Mouse (Mus musculus) layer of hippocampus, postnatal 36 days (tissue): ENCODE data around the gene Idua. TPM values are rescaled to one million over a fixed set of nuclear protein-coding genes. Genes with fewer than 3 reads are reported as not detected.

Experiments used
- DNase-seq, 2 experiments: peaks; one replicate each; pipeline ENCODE4 v3.0.0; 2022
- total RNA-seq, 2 experiments: library from RNA; stranded (reverse); gene quantifications; 2 replicates each; pipeline ENCODE4 v1.2.3; 2021

The Idua gene
- total RNA-seq, 2 experiments from 2014 or later = 13.9 to 16.0 TPM

DNA sequence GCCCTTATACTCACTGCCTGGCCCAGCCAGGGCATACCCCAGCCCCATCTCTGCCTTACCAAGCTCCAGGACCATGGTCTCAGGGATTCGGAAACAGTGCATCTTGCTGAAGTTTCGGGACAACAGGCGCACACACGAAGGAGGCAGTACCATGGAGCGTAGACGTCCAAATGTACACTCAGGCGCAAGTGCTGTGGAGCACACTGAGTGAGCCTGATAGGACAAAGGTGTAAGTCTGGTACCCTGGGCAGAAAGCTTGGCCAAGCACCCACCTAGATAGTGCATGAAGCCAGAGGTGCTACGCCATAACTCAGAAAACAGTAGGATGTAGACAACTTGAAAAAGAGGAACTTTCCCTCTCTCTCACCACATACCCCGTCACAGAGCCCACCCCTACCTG, 4.8 kb upstream of the Idua start:
- peak in 1 of 2 experiments; percentile 2 for DNase-seq

DNA sequence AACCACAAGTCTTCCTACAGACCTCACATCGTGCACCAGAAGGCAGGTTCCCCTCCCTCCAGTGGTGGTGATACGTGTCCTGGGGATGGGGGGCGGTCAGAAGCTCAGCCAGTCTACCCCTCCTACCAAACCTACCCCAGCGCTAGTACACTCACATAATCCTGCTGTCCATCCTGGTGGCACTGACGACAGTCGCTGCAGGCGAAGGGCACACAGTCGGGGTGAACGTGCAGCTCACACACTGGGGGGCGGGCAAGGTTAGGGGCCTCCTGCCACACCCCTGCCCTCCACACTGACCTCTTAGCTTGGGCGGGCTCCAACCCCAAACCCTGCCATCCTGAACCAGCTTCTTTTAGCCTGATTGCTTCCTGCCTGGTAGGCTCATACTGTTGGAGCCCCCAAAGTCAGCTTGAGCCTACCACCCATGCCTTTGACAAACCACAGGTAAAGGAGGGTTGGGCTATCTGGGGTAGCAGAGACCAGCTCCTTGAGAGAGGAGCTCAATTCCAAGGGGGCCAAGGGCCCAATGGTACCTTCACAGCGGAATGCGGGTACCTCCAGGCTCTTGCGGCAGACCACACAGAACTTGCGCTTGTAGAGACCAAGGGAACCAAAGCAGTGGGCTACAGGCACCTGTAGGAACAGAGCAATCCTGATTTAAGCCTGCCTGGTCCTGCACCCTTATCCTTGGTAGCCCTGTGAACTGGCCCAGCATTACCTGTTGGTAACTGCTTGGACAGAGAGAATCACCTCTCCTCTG, 4.1 kb upstream of the Idua start:
- peak in 1 of 2 experiments; percentile 4 for DNase-seq

DNA sequence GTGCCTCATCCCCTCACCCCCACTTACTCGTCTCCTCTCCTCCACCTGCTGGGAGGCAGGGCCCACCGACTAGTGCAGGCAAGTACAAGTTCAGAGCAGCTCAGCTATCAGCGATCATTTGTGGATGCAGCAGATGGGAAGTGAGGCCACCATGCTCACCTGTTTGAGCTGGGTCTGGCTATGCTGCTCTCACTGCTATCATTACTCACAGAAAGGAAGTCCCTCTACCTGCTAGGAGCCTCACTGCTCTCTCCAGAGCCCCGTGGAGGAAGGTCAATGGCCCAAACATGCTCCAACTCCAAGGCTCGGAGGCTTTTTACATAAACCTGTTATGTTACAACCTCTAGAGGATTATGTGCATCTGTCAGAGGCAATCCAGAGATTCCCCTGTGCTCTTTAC, 2.7 kb upstream of the Idua start:
- no peak for DNase-seq

DNA sequence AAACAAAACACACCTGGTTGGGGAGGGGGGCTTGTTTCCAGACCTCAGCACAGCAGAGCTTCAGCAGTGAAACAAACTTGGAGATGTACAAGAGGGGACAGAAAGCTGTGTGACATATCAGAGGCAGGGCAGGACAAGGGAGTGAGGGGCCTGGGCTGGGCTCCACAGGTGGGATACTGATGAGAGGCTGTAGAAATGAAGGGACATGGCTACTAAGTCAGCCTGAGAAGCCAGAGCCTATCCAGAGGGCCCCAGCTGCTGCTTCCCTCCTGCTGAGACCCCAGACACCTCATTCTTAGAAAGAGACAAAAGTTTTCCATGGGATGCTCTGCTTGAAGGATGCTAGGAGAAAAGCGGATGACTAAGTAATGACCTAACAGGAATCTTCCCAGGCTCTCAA, 1.5 kb upstream of the Idua start:
- peak in 1 of 2 experiments; percentile 1 for DNase-seq

DNA sequence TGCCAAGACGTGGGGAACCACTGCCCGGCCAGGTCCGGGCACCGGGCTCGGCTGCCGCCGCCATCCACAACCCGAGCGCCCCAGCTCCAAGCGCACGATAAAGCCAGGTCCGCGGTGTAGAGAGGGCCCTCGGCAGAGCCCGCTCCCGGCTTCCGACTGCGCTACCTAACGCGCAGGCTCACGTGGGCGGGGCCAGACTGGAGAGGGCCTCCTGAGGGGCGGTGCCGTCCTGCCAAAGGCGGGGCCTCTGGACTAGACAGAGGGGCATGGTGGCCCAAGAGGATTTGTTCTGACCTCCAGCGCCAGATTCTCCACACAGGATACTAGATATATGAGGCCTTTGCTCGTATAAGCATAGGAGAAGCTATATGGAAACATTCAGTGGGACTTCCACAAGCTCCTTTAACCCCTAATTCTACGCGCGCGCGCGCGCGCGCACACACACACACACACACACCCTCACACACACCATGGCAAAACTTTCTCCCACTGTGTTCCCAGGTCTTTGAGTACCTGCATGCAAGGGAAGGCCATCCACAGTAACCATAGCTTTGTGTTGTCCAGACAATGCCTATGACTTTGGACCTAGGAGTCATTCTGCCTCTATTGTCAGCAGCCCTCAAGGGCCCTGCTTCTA, 619 bp downstream of the Idua start:
- DNase-seq = peak; percentile 89 to 90

DNA sequence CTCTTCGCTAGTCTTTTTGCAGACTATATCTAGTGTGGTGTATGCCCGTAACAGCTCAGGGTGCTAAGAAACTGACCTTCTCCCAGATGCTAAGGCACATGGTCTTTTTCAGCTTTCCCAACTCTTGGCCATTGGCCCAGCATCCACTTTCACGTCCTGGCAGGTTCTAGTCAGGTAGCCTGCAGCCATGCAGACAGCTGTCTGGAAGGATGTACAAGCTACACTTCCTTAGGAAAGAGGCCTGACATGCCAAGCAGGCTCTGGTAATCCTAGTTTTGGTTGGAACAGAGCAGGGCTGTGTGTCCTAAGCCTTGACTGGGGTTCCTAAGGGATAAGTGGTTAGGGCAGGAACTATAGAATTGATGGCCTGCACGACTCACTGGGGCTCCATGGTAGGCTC, 2.6 kb downstream of the Idua start:
- no peak for DNase-seq

DNA sequence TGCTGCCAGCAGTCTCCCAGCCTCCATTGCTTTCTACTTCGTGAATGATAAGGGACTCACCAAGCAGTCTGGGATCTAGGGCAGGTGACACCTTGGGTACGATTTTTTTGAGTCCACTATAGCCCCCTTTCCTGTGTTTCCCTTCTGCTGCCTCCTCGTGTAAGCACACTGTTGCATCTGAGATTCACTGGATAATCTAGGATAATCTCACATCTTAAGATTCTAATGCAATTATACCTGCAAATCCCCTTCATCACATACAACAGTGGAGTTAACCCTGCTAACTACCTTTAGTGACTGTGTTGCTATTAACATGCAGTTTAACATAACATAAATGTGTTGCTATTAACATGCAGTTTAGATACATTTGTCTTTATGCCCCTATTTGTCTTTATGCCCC, 4.9 kb downstream of the Idua start:
- DNase-seq = no peak

DNA sequence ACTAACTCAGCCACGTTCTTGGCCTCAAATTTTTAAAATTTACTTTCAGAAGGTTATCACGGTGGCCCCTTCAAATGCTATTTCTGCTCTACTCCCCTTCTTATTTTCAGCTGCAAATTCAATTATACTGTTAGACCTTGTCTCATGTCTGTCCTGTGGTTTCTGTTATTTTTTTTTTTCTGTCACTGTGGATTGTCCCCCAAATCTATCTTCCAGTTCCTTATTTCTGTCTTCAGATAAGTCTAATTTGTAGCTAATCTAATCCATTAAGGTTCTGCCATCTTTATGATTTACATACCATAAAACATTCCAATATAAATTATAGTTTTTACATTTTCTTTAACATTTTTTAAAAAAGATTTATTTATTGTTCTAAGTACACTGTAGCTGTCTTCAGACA, 7.2 kb downstream of the Idua start:
- DNase-seq = no peak

DNA sequence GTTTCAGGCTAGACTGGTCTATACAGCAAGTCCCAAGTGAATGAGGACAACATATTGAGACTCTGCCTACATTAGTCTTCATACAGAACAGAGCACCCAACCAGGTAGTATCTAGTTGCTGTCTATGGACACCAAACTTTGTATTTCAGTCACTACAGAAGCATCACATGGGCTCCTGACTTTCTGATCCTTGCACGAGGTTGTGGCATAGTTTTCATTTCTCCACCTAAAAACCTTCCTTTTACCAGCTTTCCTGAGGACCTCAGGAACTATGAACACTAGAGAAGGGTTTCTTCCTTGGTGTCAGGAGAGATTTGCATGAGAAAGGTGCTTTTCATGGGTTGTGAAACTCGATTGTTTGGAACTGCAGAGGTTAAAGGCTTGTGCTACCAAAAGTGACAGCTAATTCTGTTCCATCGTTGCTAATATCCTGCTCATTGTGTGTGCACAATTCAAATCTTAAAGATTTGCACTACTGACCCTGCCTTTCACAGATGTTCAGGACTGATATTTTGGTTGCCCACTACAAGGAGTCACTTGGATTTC, 8.3 kb downstream of the Idua start:
- DNase-seq = no peak

DNA sequence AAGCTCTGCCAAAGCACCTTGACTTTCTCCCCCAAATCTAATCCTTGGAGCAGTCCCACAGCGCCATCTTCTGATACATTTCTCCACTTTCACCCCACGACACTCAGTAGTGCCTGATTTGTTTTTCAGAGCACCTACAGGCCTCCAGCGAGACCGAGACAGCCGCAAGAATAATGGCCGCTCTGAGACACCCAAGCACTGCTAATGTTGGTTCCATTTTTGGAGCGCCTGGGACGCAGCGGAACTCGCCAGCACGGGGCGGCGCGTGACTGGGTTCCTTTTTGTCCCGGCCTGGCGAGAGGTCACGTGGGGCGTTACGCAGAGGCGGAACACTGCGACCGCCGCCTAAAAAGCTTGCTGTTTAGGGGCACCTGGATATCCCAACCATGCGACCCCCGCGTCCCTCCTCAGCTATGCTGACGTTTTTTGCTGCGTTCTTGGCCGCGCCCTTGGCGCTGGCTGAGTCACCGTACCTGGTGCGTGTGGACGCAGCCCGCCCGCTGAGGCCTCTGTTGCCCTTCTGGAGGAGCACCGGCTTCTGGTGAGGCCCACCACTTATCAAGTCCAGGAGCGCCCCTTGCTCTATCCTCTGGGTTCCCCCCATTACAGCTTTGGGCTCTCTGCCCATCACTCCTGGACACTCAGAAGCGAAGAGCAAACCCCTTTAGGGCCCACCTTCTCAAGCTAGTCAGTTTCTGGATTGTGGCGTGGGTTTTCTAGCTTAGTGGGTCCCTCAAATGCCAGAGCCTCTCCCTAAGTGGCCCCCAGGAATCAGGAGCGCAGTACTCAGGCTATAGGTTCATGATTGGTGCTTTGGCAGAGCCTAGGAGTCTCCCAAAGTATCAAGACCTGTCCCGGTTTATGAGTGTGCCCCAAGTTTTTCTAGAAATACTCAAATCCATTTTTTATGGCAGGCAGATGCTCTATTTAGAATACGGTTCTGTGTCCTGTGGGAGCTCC, 9.1 kb downstream of the Idua start, which contains the start of gene Dgkq:
Dgkq (minus strand) TSS at position 696 of the 960 bp plus-strand sequence.
- DNase-seq = peak; percentile 89 to 91

DNA sequence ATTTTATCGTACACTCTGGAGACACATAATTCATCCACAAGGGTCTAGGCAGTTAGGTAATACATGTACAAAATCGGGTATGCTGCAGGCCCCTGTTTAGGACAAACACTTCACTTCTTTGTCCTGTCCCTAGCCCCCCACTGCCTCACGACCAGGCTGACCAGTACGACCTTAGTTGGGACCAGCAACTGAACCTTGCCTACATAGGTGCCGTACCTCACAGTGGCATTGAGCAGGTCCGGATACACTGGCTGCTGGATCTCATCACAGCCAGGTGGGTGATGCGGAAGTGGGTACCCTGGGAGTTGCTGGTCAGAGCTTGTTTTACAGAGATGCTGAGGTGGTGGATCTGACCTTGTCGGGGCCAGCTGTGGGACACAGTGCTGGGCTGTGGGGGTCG, 9.9 kb downstream of the Idua start:
- DNase-seq = no peak

DNA sequence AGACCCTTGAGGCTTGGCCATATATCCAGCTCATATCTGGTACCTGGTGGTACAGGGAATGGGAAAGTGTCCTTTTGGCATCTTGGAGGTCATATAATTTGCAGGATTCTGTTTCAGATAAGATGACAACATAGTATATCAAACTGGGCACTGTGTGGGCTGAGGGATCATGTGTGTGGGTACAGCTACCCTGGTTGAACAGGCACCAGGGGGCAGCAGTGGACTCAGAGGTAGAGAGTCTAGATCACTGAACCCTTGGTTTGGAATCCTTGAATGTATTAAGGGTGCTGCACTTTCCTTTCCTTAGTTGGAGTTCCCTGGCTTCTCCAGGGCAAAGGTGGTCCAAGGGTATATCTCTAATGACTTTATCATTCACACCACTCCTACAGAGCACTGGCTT, 10.7 kb downstream of the Idua start:
- DNase-seq = no peak

DNA sequence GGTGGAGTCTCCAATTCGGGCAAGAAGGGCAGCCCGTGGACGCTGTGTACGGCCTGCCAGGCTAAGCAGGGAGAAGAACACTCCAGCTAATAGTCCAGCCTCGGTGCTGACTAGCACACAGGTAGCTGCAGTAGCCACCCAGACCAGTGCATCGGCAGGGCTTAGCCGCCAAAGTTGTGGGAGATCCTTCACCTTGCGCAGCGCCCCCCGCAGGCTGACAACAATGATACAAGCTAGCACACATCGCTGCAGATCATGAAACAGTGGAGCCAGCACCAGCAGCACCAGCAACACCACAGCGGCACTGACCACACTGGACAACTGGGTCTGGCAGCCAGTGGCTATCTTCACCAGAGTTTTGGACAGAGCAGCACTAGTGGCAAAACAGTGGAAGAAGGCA, 11.6 kb downstream of the Idua start:
- no peak for DNase-seq

DNA sequence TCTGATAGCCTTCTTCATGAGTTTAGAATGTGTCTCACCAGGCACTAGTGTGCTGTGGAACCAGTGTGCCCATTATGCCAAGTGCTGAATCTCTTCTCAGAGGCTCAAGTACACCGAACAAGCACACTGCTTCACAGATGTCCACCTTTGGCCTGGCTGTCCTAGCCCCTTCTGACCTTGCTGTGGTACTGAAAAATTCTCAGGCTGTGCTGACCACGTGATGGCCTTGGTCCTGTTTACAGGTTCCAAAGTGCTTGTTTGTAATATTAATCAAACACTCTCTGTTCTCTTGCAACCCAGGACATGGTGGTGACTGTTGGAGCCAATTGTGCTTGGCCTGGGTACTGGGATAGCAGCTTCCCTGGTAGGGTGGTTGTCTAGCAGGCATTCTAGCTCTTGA, 14.5 kb downstream of the Idua start:
- DNase-seq = no peak

DNA sequence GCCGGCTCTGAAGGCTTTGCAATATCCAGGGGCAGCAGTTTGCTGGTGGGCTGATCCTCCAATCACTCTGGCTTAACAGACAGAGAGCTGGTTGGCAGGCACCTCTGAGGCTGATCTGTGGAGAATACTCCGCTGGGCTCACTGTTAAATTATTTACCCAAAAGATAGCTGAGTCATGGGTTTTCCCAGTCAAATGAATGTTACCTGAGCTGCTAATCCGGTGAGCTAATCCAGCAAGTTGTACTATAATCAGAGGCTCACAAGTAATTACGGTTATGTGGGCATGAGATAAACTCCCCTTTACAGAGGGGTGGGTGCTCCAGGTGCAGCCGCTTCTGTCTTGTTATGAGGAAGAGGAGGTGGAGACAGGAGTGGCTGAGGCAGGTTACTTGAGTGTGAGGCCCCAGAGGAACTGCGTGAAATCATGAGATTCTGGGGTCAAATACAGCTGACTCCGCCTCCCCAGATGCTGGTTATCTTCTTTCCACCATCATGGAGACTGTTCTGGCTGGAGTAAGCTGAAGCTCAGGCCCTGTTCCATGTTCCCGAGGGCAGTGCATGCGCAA, 15.2 kb downstream of the Idua start, which contains the start of gene Slc26a1:
Slc26a1 (minus strand) TSS at position 319 of the 566 bp plus-strand sequence.
- no peak for DNase-seq

DNA sequence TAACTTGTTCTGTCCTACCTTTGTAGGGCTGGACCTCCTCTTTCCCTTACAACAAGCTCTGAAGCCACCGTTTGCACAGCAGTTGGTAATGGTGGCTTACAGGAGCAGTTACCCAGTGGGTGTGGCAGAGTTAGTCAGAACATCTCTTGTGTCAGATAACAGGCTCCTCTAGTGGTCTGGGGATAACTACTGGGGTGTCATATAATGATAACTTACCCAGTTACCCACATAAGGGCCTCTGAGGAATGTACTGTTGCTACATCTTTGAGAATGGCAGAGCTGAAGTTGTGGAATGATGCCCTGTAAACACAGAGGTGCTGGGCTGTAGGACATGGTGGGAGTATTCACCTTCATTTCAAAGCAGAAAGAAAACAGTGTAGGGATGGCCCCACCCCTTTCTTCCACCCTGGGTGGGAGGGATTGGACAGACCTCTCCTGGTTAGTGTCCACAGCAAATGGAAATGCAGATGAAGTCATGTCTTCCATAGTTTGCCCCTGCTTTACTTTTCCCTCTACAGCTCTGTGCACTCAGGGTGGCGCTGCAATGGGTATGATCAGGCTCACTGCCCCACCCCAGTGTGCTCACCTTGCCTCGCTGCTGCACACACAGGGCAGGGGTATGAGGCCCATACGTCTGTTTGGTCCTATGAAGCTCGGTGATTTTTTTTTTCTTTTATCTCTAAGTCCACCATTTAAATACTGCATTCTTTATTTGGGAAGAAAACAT, 16.8 kb downstream of the Idua start:
- no peak for DNase-seq

DNA sequence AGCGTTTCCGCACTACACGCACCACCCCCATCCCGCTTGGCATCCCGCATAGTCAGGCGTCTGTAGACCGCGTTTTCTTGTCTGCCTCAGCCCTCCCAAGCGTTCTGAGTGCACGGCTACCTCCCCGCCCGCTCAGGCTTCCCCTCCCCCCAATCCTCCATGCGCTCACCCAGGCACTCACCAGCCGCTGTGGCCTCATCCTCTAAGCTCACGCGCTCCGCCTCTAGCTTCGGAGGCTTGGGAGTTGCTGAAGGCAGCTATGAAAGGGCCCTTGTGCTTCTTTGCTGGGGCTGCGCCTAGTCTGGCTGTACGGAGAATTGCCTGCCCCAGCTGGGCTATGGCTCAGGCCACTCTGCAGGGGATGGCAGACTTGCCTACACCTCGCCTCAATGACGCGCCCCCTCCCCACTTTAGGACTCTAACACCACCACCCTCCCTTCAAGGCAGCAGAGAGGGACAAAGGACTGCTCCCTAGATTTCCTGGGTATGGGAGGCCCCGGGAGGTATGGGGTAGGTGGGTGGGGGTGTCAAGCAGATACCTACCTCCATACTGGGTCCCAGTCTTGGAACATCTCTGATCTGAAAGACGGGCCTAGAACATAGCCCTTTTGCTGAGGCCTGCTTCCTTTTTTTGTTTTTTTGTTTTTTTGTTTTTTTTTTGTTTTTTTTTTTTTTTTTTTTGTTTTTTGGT, 17.6 kb downstream of the Idua start:
- DNase-seq = peak; percentile 75 to 81

DNA sequence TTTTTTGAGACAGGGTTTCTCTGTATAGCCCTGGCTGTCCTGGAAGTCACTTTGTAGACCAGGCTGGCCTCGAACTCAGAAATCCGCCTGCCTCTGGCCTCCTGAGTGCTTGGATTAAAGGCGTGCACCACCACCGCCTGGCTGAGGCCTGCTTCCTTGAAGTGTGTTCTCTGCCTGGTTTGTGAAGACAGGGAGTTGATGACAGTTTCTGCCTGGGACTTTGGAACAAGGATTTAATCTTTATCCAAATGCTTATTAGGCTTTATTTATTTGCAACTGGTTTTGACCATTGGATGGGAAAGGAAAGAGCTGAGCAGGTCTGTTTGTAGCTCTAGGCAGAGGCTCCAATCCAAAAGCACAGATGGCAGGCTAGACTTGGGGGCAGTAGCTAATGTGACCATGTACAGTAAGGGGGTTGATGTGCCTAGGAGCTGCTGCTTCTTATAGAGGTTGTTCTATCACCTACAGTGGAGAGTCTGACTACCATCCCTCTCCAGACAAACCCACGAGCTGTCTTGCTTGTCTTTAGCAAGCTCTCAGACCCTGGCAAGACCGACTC, 18.2 kb downstream of the Idua start:
- no peak for DNase-seq

DNA sequence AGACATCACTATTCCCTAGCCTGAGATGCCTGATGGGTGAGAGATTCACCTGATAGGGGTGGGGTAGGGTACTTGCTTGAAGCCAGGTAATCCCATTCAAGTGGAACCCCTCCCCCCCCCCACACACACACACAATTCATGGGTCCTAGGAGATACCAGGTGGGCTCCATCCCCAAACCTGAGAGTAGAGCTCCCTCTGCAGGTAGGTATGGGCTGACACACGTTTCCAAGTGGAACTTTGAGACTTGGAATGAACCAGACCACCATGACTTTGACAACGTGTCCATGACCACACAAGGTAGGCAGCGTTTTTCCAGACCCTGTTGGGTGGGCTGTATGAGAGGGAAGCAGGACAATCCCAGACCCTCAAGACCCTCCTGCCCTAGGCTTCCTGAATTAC, 19.8 kb downstream of the Idua start:
- no peak for DNase-seq

DNA sequence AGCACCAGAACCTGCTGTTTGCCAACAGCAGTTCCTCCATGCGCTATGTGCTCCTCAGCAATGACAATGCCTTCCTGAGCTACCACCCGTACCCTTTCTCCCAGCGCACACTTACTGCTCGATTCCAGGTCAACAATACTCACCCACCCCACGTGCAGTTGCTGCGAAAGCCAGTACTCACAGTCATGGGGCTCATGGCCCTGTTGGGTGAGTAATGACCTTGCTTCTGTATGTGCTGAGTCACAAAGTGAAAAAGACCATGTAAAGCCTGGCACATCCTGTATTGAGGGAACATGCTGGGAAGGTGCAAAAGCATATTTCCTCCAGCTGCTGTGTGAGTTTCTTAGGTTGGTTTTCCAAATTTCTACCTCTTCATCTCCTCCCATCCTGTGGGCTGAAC, 20.7 kb downstream of the Idua start:
- DNase-seq = no peak

DNA sequence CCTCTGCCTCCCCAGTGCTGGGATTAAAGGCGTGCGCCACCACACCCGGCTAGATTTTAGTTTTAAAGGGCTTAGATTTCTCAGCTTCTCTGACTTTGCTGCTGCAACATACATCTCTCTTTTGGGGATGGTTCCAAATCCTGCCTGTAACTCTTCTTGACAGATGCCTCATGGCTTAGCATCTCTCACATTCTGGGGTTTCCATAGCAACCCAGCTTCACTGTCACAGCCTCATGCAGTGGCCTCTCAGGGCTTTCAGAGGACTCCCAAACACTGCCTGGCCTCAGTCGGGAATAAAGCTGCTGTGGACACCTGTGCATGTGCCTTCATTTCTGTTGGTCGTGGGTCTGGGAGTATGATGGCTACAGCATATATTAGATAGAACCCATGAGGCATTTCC, 29.0 kb downstream of the Idua start:
- no peak for DNase-seq
